Mouse (Mus musculus) small intestine, adult 2 months (tissue): Measurements from ENCODE around the gene Vmn1r219. TPM values are rescaled to one million over a fixed set of nuclear protein-coding genes. Genes with fewer than 3 reads are reported as not detected.
"Not testable (repeated sequence)": the region's sequence is repeated elsewhere in the genome, so short reads cannot be mapped to it uniquely, and the experiment has no call there.

ENCODE experiments used
- H3K27ac ChIP-seq: fragments of 200-500 bp; 2 replicates; pipeline ENCODE4 v1.5.1; 2012; ENCODE audit warnings: low read depth, low read length, control low read depth, inconsistent platforms; ENCODE audit not compliant: insufficient read depth
- H3K27me3 ChIP-seq: fragments of 200-500 bp; 2 replicates; pipeline ENCODE4 v1.6.1; 2012; ENCODE audit warnings: mild to moderate bottlenecking, moderate library complexity, low read length, inconsistent platforms; ENCODE audit not compliant: control insufficient read depth, insufficient read depth
- H3K36me3 ChIP-seq: fragments of 200-500 bp; 2 replicates; pipeline ENCODE4 v1.6.1; 2012; ENCODE audit warnings: mild to moderate bottlenecking, low read length, control low read depth, inconsistent platforms; ENCODE audit not compliant: control insufficient read depth, insufficient read depth
- H3K4me1 ChIP-seq: fragments of 200-500 bp; 2 replicates; pipeline ENCODE4 v1.6.1; 2012; ENCODE audit warnings: low read length, inconsistent platforms, mixed read lengths; ENCODE audit not compliant: control insufficient read depth, insufficient read depth, insufficient read length
- H3K4me3 ChIP-seq: fragments of 200-500 bp; 2 replicates; pipeline ENCODE4 v1.5.1; 2012; ENCODE audit warnings: low read depth, mild to moderate bottlenecking, control low read depth, inconsistent platforms, low read length, moderate library complexity
- CTCF ChIP-seq: fragments of 200-500 bp; IDR thresholded peaks from 2 replicates; pipeline ENCODE4 v1.5.1; 2012; ENCODE audit warnings: low read depth, mild to moderate bottlenecking, control low read depth, inconsistent platforms, low read length, moderate library complexity, mixed read lengths; ENCODE audit not compliant: insufficient replicate concordance, insufficient read length; ENCODE audit errors: extremely low read depth
- POLR2A ChIP-seq: fragments of 200-500 bp; IDR thresholded peaks from 2 replicates; pipeline ENCODE4 v1.6.1; 2012; ENCODE audit warnings: low read depth, mild to moderate bottlenecking, control low read depth, inconsistent platforms, low read length, moderate library complexity
- WGBS: fragments of 180-500 bp; shearing (Covaris S2); methylation state at CpG from one replicate; pipeline ENCODE4 v1.1.7; 2018; 5-methylcytosine and 5-hydroxymethylcytosine counted together
- polyA plus RNA-seq: library from polyadenylated mRNA; depleted of rRNA; stranded (reverse); fragments of >200 nt; gene quantifications from 2 replicates; pipeline ENCODE4 v1.2.3, GENCODE M21; 2012; rRNA removed

The Vmn1r219 gene
- polyA plus RNA-seq: not detected in 2 replicates

- Histone ChIP-seq H3K4me3 (no peak within 1 kb of the TSS), H3K36me3 (no peaks in the 10 kb centered on the region), H3K27me3 (no peaks in the 10 kb centered on the region), H3K27ac (no peak within 1 kb of the TSS), H3K4me1 (no peaks in the 10 kb centered on the region)
- TF ChIP-seq CTCF: no peak
- TF ChIP-seq POLR2A: no peak
- WGBS: 77% methylated on average over 4 of the region's 4 CpGs
Measured at GRCm38 (mm10) chr13:23159012-23159411, at the start of gene Vmn1r219. Gene Vmn1r219 (plus strand): TSS chr13:23159312.

- H3K36me3 ChIP-seq, H3K27ac ChIP-seq, H3K27me3 ChIP-seq, H3K4me1 ChIP-seq, H3K4me3 ChIP-seq: not testable (repeated sequence)
- 79% methylated on average over 1 of the region's 1 CpGs for WGBS
Measured at GRCm38 (mm10) chr13:23118126-23118525, 41.0 kb upstream of the Vmn1r219 start, which contains the start of gene Vmn1r217. Gene Vmn1r217 (minus strand): TSS chr13:23118226.

GRCm38 (mm10) chr13:23120611-23121010 lies 38.5 kb upstream of the Vmn1r219 start:
- Histone ChIP-seq H3K27ac (no peak overlapping the region), H3K36me3 (no peaks in the 10 kb centered on the region), H3K27me3 (no peaks in the 10 kb centered on the region), H3K4me3 (no peak overlapping the region), H3K4me1 (no peaks in the 10 kb centered on the region)
- TF ChIP-seq POLR2A: no peak
- no peak for TF ChIP-seq CTCF
- 62% methylated on average over 2 of the region's 2 CpGs for WGBS

GRCm38 (mm10) chr13:23133099-23133498 lies 26.0 kb upstream of the Vmn1r219 start, which contains the start of gene Vmn1r218:
Gene Vmn1r218 (plus strand): TSS chr13:23133155.
- no peaks in the 10 kb centered on the region for H3K27me3 ChIP-seq
- TF ChIP-seq POLR2A (no peak), CTCF (no peak)
- no peak within 1 kb of the TSS for H3K27ac ChIP-seq
- H3K4me1 ChIP-seq: no peaks in the 10 kb centered on the region
- H3K4me3 ChIP-seq: no peak within 1 kb of the TSS
- WGBS: 54% methylated on average over 3 of the region's 3 CpGs
- no peaks in the 10 kb centered on the region for H3K36me3 ChIP-seq

GRCm38 (mm10) chr13:23133501-23133900 lies 25.6 kb upstream of the Vmn1r219 start:
- Histone ChIP-seq H3K4me1 (no peaks in the 10 kb centered on the region), H3K27me3 (no peaks in the 10 kb centered on the region), H3K4me3 (no peak overlapping the region), H3K36me3 (no peaks in the 10 kb centered on the region), H3K27ac (no peak overlapping the region)
- WGBS: 25% methylated on average over 1 of the region's 1 CpGs
- TF ChIP-seq CTCF: no peak
- TF ChIP-seq POLR2A: no peak

- H3K4me1 ChIP-seq: no peaks in the 10 kb centered on the region
- H3K27ac ChIP-seq: no peak overlapping the region
- no peaks in the 10 kb centered on the region for H3K27me3 ChIP-seq
- TF ChIP-seq CTCF (no peak), POLR2A (no peak)
- H3K36me3 ChIP-seq: no peaks in the 10 kb centered on the region
- 86% methylated on average over 2 of the region's 2 CpGs for WGBS
- H3K4me3 ChIP-seq: no peak overlapping the region
Measured at GRCm38 (mm10) chr13:23138880-23139279, 20.2 kb upstream of the Vmn1r219 start.

- Histone ChIP-seq H3K27ac (no peak overlapping the region), H3K4me1 (no peaks in the 10 kb centered on the region), H3K4me3 (no peak overlapping the region), H3K27me3 (no peaks in the 10 kb centered on the region), H3K36me3 (no peaks in the 10 kb centered on the region)
- TF ChIP-seq POLR2A: no peak
- TF ChIP-seq CTCF: no peak
- WGBS: 68% methylated on average over 3 of the region's 3 CpGs
Measured at GRCm38 (mm10) chr13:23157848-23158247, 1.3 kb upstream of the Vmn1r219 start.

GRCm38 (mm10) chr13:23166471-23166870 lies 7.4 kb downstream of the Vmn1r219 start:
- not testable (repeated sequence) for H3K27me3 ChIP-seq, H3K4me1 ChIP-seq, H3K4me3 ChIP-seq, H3K27ac ChIP-seq, H3K36me3 ChIP-seq
- WGBS: 85% methylated on average over 4 of the region's 4 CpGs
